Mouse (Mus musculus) bone marrow, adult 2 months (tissue): ENCODE measurements around the gene Alpl. TPM values are rescaled to one million over a fixed set of nuclear protein-coding genes. Genes with fewer than 3 reads are reported as not detected.

Source experiments
- H3K27ac ChIP-seq: fragments of 200-500 bp; 2 replicates; pipeline ENCODE4 v1.5.1; 2012; ENCODE audit warnings: low read depth, mild to moderate bottlenecking, control low read depth, inconsistent platforms, low read length; ENCODE audit not compliant: control insufficient read depth, poor library complexity, insufficient read depth
- H3K4me1 ChIP-seq: fragments of 200-500 bp; 2 replicates; pipeline ENCODE4 v1.6.1; 2011; ENCODE audit warnings: low read length; ENCODE audit not compliant: control insufficient read depth, insufficient read depth
- H3K4me3 ChIP-seq: fragments of 200-500 bp; replicated peaks from 2 replicates; pipeline ENCODE3; 2011; ENCODE audit warnings: mild to moderate bottlenecking, low read depth, low read length, control low read depth; ENCODE audit not compliant: control insufficient read depth
- CTCF ChIP-seq: fragments of 200-500 bp; IDR thresholded peaks from 2 replicates; pipeline ENCODE4 v1.5.1; 2011; ENCODE audit warnings: low read length, control low read depth; ENCODE audit not compliant: control insufficient read depth, insufficient read depth
- POLR2A ChIP-seq: fragments of 200-500 bp; IDR thresholded peaks from 2 replicates; pipeline ENCODE4 v1.6.1; 2011; ENCODE audit warnings: low read depth, mild to moderate bottlenecking, control low read depth, low read length, borderline replicate concordance; ENCODE audit not compliant: control insufficient read depth
- WGBS: fragments of 180-500 bp; shearing (Covaris S2); methylation state at CpG from one replicate; pipeline ENCODE4 v1.1.7; 2018; 5-methylcytosine and 5-hydroxymethylcytosine counted together
- polyA plus RNA-seq: library from polyadenylated mRNA; stranded (reverse); fragments of >200 nt; gene quantifications from 2 replicates; pipeline ENCODE4 v1.2.4, GENCODE M21; 2011; ENCODE audit warnings: low replicate concordance; ENCODE audit not compliant: missing spikeins, insufficient read depth, insufficient read length

The Alpl gene
- polyA plus RNA-seq, 1 experiment, result 7.1 TPM

DNA sequence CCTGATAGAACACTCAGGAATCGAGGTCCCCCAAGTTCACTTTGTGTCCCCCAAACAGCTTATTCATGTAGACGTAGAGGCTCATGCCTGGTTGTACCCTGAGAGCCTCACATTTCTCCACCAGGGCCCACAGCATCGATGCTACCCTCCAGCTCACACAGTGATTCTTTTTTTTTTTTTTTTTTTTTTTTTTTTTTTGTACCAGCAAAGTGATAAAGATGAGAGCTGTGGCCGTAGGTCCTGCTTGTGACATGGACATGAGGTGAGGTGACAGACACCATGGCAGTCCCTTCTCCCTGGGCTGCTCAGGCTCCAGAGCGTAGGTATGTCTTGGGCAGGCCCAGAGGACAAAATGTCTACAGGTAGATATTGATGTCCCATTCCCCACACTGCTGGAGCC is 5.2 kb downstream of the Alpl start:
- H3K27ac ChIP-seq, result no peak overlapping the region
- H3K4me3 ChIP-seq, result no peak overlapping the region
- TF ChIP-seq CTCF (no peak), POLR2A (no peak)
- H3K4me1 ChIP-seq, result no peaks in the 10 kb centered on the region
- 71% methylated on average over 5 of the region's 5 CpGs for WGBS

DNA sequence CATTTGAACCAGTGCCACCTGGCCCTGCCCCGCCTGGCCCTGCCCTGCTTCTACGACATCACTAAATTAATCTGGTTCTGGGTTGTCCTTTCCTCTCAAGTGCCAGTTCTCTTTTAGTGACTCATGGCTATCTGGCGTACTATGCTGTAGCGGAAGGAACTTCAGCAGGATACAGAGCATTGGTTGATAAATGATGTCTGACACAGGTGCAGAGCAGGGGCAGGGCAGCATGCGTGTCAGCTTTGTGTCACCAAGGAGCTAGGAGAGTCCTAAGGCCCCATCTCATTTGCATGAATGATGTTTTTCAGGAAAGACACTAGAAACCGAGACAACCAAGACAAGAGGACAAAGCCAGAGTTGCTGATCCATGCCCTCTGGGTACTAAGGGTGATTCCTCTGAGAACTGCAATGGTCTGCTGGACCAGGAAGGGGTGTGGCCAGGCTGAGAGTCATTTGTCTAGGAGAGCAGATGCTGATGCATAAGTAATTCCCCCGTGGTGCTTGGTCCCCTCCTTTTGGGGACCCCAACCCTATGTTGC is 7.6 kb downstream of the Alpl start:
- TF ChIP-seq CTCF (no peak), POLR2A (no peak)
- Histone ChIP-seq H3K4me3 (no peak overlapping the region), H3K4me1 (no peaks in the 10 kb centered on the region), H3K27ac (no peak overlapping the region)
- 59% methylated on average over 7 of the region's 7 CpGs for WGBS

DNA sequence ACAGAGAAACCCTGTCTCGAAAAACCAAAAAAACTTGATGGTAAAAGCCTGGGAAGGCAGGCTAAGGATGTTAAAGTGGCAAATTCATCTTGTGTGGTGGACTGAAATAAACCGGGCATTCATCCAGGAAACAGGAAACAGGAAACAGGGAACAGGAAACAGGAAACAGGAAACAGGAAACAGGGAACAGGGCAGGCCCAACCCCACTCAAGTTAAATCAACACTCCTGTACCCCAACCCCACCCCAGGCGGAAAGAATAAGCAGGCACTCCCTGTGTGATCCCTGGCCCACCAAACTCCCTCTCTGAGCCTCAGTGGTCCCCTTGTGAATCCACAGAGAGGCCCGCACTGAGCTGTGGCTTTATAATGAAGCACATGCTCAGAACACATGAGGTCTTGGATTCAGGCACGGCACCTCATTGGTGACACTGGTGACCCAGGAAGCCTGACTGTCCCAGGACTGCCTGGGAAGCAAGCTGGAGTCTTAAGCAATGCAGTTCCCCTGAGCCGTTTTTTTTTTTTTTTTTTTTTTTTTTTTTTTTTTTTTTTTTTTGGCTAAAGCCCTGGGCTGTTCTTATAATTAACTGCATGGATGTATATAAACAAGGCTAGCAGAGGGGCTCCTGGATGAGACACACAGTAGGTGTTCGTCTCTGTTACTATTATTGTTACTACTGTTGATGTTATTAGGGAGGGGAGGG is 8.4 kb downstream of the Alpl start:
- H3K4me3 ChIP-seq, result no peak overlapping the region
- TF ChIP-seq CTCF, result no peak
- TF ChIP-seq POLR2A, result no peak
- no peaks in the 10 kb centered on the region for H3K4me1 ChIP-seq
- H3K27ac ChIP-seq, result no peak overlapping the region
- whole genome bisulfite sequencing, result 45% methylated on average over 7 of the region's 7 CpGs

DNA sequence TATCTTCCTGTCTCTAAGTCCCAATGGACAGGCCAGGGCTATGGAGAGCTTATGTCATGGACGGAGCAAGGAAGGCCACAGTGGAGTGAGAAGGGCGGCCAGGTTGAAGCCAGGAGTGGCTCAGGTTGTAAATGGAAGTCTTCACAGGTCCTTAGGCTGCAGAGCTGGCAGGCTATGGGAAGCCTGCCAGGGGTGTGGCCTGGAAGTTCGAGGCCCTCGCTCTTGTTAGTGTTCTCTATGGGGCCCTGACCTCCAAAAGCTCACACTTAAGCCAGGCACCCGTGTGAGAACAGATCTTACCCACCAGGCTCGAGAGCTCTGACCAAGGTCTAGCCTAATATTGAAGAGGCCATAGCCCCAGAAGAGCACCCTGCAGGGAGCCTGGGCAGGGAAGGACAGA is 9.7 kb downstream of the Alpl start:
- 76% methylated on average over 6 of the region's 6 CpGs for WGBS
- no peak overlapping the region for H3K4me3 ChIP-seq
- no peak overlapping the region for H3K27ac ChIP-seq
- H3K4me1 ChIP-seq, result no peaks in the 10 kb centered on the region
- no peak for TF ChIP-seq POLR2A
- no peak for TF ChIP-seq CTCF

DNA sequence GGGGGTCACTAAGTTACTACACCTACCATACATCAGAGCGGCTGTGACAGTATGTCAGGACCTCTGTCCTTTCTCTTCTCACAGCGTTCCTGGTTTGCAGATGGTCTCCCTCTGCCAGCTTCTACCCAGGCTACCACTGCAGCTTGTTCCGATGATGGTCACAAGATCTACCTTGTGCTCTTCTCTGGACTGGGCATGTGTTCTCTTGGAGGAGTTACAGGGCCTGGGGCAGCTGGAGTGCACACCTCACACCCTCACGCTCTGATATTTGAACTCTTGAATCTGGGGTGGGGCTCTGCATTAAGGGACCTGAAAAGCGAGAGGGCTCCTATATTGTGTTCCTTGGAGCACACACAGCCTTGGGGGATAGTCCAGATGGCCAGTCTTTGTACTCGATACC is 10.9 kb downstream of the Alpl start:
- Histone ChIP-seq H3K4me3 (no peak overlapping the region), H3K4me1 (no peaks in the 10 kb centered on the region), H3K27ac (no peak overlapping the region)
- TF ChIP-seq POLR2A (no peak), CTCF (no peak)
- WGBS, result 84% methylated on average over 6 of the region's 6 CpGs

DNA sequence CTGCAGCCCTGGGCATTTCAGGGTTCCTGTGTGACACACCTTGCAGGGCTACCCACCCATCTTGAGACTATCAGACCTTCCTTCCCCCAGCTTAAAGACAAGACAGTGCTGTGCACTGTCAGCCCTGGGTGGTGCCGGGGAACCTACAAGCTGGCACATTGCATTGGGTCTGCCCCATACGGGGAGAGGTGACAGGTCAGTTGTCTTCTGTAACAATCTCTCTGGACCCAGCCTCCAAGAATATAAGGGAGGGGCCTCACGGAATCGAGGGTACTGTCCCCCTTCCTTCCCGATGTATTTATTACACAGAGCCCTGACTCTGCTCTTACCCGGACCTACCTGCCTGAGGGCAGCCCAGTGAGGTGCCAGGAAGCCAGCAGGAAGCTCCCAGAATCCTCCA is 11.4 kb downstream of the Alpl start:
- WGBS, result 64% methylated on average over 6 of the region's 6 CpGs
- Histone ChIP-seq H3K27ac (no peak overlapping the region), H3K4me1 (no peaks in the 10 kb centered on the region), H3K4me3 (no peak overlapping the region)
- TF ChIP-seq POLR2A (no peak), CTCF (no peak)

DNA sequence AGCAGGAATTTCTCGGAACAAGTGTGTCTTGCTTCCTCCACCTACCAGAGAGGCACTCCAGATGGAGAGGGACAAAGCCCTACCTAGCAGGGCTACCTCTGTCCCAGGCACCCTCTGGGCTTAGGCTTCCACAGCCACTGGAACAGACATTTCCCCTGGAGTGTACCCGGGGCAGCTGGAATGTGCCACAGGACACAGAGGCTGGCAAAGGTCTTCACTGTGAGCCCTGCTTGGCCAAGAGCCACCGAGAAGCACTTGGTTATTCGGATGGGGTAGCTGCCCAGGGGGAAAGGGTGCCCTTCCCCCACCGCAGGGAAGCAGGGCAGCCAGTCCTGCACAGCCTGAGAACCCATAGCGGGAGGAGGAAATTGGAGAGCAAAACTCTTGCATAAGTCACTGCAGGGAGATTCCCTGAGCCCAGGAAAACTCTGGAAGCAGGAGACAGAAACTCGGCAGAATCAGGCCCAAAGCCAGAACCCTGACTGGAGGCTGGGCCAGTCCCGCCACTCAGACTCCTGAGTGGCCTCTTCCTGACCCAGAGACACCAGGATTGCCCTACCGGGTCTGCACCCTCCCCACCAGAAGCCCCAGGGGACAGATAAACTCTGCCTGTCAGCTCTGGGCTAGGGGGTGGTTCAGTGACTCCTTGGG is 12.5 kb downstream of the Alpl start:
- no peaks in the 10 kb centered on the region for H3K4me1 ChIP-seq
- no peak overlapping the region for H3K27ac ChIP-seq
- H3K4me3 ChIP-seq, result no peak overlapping the region
- TF ChIP-seq POLR2A (no peak), CTCF (no peak)
- WGBS, result 55% methylated on average over 9 of the region's 9 CpGs

DNA sequence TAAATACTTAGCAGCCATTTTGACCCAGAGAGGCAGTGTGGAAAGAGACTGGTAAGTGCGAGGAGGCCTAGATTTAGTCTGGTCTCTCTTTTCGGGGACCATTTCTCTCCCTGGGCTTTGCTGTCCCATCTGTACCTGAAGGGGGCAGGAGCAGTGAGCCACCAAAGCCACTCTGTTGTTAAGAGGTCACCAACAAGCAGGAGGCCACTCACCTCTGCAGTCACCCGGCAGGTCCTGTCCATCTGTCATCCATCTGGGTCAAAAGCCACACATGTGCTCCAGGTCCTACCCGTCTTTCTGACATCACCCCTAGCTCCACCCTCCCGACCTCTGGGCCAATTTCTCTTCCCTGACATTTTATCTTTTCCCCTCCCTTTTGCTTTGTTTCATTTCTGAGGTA is 14.2 kb downstream of the Alpl start:
- no peaks in the 10 kb centered on the region for H3K4me1 ChIP-seq
- no peak overlapping the region for H3K4me3 ChIP-seq
- TF ChIP-seq CTCF (no peak), POLR2A (no peak)
- no peak overlapping the region for H3K27ac ChIP-seq
- WGBS, result 79% methylated on average over 5 of the region's 5 CpGs
